Mouse (Mus musculus) heart, adult 2 months (tissue): ENCODE measurements at regions not wholly inside any gene's neighbourhood (a gene's known extent, or its start where the extent isn't known, plus 50 kb on each side); places are given as distances from the start of the nearest gene placed in this dataset.
"Not testable (repeated sequence)": the region's sequence is repeated elsewhere in the genome, so short reads cannot be mapped to it uniquely, and the experiment has no call there.

Source experiments
- EP300 ChIP-seq: fragments of 200-500 bp; IDR thresholded peaks from 2 replicates; pipeline ENCODE4 v1.6.1; 2011; ENCODE audit warnings: low read depth, low read length, control low read depth; ENCODE audit not compliant: insufficient read depth
- POLR2A ChIP-seq: fragments of 200-500 bp; IDR thresholded peaks from 2 replicates; pipeline ENCODE4 v1.6.1; 2011; ENCODE audit warnings: mild to moderate bottlenecking, low read depth, low read length, control low read depth; ENCODE audit not compliant: insufficient read depth

- not testable (repeated sequence) for TF ChIP-seq POLR2A, EP300
Observed at GRCm38 (mm10) chr12:115802499-115802898, 245.0 kb upstream of the Zfp386 start.
